Mouse (Mus musculus) right cerebral cortex, postnatal 36 days (tissue): ENCODE measurements around the gene Hsd17b13.

ENCODE experiments used
- DNase-seq, 2 experiments: peaks; one replicate each; pipeline ENCODE4 v3.0.0; 2022; ENCODE audit warnings: low spot score in 2 of 2, mixed read lengths in 1 of 2

Gene Hsd17b13

DNA sequence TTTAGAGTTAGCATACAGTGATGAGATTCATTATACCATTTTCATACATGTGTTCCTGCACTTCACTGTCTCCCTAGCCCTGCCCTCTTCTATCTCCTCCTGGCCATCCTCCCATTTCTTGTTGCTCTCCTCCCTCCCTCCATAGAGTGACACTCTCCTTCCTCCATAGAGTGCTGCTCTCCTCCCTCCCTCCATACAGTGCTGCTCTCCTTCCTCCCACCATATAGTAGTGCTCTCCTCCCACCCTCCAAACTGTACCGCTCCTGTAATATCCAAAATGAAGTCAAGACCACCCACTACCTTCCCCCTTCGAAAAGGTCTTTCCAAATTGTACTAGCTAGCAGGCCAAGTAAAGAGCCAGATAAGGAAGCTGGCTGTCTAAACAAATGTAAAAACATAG is 53.5 kb downstream of the Hsd17b13 start:
- DNase-seq = no peak

DNA sequence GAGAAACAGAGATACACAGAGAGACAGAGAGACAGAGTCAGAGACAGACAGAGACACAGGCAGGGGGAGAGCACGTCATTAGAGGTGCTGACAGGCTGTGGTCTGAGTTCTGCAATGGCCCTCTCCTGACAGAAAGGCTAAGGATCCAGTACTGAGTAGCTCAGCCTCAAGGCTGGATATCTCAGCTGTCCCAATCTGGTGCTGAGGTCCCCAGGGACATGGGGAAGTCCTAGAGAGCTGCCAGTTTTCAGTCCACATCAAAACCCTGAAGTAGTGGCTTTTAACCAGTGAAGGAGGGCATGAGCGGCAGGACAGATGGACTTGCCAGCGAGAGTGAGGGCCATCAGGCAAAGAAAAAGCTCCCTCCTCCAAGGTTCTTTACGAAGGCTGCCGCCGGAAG is 54.1 kb downstream of the Hsd17b13 start:
- no peak for DNase-seq

DNA sequence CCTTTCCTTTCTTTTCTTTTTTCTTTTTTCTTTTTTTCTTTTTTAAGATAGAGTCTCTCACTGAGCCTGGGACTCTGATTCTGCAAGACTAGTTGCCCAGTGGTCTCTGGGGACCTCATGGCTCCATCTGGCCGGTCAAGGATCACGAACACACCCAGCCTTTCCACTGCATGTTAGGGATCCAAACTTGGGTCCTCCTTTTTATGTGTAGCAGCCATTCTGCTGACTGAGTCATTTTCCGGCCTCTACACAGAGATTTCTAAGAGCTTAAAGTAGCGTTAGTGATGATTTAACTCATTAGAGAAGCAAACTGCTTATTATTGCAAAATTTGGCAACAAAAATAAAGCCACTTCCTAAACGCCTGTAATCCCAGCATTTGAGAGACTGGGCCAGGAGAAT is 54.8 kb downstream of the Hsd17b13 start:
- no peak for DNase-seq

DNA sequence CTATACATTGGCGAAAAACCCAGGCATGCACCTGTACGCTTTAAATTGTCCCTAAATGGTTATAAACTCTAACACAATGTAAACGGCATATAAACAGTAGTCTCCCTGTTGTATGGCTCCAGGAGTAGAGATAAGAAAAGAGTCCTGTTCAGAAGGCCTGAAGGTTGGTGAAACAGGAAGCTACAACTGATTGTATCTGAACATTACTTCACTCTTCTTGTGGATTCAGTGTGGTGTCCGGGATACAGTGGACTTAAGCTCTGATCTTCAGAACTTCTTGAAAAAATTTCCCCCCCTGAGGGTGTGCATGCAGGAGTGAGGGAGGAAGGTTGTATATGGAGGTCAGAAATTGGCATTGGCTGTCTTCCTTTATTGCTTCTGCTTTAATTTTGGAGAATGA is 57.7 kb downstream of the Hsd17b13 start:
- DNase-seq = no peak

DNA sequence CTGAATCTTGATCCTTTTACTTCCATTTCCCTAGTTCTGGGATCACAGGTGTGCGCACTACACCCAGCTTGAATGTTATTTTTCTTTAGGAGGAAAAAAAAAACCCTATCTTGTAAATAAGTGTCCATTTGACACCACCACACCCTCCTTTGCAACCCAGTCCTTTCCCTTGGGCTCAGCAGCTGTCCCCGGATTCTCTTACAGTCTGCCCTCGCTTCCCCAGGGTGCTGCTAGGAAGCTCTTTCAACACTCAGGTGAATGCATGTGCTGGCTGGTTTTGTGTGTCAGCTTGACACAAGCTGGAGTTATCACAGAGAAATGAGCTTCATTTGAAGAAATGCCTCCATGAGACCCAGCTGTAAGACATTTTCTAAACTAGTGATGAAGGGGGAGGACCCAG is 59.0 kb downstream of the Hsd17b13 start:
- no peak for DNase-seq

DNA sequence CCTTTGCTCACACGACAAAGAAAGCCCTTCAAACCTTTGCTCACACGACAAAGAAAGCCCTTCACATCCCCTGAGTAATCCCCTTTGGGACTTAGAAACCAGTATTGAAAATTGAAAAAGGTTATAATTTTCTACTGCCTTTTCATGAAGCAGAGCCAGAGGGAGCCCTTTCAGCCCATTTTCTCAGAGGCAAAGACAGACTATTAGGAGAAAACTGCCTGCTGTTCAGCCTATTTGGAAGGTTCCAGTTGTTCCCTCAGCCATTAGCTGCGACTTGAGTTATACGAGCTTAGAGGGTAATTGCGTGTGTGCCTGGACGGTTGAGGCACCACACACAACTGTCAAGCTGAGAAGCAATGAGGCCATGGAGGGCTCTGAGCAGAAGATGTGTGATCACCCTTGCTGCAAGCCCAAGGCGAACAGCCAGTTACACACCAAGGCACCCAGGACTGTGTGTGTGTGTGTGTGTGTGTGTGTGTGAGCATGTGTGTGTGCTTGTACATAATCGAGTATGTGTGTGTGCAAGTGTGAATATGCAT is 59.8 kb downstream of the Hsd17b13 start:
- DNase-seq = no peak

DNA sequence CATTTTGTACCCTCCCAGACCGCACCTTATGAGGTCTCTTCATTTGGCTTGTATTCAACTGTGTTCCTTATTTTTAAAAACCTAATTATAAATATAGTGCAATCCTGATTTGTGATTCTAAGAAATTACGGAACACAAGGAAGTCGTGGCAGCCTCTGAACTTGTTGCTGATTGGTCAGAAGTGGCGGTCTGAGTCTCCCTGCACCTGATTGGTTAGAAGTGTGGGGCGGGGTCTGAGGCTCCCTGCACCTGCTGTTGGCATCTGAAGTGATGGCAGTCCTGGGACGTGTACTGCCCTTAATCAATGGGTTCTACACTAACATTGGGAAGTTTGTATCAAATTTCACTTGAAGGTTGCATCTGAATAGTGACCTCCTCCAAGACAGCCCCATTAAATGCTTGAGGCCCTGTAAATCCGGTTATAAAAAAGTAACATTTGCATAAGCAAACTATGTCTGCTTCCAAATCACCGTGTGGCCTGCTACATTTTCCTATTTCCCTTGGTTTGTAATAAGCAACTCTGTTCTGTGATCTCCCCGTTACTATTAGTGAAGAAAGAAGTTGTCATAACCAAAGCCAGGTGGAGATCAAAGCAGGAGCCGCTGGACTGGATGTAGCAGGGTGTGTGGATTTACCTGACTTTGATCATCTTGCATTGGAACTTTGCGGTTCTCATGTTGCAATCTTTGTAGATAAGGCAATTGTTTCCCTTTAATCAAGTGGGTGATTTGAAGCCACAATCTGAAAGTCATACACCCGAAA is 60.4 kb downstream of the Hsd17b13 start:
- DNase-seq = no peak

DNA sequence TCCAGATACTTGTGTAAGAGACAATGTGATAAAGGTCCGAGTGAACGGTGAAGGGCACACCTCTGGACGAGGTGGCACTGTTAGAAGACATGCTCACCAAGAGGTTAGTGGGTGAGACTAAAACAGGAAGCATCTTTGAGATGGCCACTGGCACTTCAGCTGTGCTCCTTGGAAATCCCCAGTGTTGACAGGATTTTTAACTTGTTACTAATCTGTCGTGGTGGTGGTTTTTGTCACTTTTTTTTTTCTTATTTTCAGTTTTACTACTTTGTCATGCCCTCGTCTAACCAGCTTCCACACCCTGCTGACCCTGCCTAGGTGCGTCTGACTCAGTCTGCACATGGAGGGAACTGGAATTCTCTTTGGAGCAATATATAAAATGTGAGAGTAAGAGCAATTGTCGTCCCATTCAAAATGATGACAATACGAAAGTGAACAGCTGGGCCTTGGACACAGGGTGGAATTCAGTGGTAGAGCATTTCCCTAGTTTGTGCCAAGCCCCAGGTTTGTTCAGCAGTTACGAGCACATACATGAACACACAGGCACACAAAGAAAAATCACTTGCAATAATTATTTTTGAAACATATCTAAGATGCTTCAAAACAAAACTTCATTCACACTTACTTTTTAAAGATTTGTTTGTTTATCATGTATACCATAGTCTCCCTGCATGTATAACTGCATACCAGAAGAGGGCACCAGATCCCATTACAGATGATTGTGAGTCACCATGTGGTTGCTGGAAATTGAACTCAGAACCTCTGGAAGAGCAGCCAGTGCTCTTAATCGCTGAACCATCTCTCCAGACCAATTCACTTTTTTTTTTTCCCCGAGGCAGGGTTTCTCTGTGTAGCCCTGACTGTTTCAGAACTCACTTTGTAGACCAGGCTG is 62.6 kb downstream of the Hsd17b13 start:
- DNase-seq = no peak

DNA sequence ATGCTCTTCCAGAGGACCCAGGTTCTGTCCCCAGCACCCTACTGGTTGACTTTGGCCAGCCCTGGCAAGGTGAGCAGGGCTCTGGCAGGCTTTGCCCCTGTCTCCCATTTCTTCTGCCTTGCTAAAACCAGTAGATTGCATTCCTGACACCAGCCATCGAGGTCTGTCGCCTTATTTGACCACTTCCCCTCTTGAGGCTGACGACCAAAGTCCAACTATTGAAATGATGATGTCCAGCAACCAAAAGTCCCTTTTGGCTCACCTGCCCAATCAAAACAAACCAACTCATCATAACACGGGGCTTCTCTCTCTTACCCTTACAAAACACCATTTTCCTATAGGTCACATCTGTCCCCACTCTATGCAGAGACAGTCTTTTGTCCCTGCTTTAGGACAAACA is 64.1 kb downstream of the Hsd17b13 start:
- no peak for DNase-seq

DNA sequence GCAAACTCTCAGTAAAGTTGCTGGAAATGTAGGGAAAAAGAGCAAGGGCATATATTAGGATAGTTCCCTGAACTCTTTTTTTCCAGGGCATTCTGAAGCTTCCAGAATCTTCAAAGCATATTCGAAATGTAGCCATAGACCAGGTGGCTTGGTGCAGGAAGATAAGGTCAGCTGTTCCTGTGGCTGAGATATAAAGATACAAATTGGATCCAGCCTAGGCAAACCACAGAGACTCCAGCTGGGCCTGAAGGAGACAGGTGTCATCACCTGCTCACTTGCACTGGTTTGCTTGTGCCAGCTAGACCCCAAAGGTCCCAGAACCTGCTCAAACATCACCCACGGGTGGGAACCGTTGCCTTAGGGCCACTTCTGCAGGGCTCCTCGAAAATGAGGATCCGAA is 65.7 kb downstream of the Hsd17b13 start:
- no peak for DNase-seq

DNA sequence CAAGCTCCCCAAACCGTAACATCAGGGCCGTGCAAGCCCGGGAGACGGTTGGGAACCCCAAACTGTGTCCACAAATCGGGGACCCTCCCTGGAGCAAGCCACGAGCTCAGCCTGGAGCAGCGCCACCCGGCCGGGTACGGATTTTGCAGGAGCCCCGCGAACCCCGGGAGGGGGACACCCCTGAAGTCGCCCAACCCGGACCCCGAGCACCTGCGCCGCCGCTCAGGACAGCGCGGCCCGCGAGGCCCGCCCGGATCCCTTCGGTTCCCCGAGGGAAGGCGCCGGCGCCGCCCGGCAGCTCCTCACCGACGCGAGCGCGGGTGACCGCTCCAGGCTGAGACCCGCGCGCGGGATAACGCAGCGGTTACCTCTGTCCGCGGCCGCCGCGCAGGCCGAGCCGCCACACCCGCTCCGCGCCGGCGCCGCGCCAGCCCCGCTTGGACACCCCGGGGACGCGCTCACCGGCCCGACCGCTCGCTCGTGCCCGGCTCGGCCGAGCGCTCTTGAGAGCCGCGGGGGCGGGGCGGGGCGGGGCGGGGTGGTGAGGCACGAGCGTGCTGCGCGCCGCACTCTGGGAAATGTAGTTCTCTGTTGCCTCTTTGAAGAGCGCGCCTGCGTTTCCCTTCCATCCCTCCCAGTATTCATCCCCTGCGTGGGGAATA is 66.3 kb downstream of the Hsd17b13 start, which contains the start of gene Klhl8:
Klhl8 (minus strand) TSS at position 512 of the 662 bp plus-strand sequence.
- peak; percentile 82 for DNase-seq

DNA sequence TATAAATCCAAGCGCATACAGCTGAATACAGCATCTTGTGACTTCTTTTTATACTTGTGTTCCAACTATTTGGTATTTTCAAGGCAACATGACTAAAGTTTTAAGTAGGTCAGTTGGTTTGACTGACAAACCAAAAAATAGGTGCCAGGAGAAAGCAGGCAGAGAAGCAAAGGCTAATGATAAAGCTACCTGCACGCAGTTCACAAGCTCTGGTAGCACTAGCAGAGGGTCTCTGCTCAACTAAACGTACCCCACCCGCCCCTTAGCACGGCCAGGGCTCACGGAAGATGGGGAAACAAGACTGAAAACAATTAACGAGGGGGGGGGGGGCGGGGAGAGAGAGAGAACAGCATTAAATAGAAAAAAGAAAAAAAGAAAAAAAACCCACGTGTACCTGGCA is 67.1 kb downstream of the Hsd17b13 start:
- DNase-seq = no peak

DNA sequence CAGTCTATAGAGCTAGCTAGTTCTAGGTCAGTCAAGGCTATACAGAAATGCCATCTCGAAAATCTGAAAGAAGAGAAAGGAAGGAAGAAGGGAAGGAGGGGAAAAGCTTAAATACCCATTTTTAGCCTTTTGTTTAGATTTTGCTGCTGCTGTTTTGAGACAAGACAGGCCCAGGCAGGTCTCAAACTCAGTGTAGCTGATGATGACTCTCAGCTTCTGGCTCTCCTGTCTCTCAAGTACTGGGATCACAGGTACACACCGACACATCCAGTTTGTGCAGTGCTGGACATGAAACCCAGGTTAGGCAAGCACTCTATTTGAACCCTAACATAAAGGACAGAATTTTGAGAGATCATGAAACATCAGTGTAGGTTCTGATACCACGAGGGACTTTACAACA is 67.7 kb downstream of the Hsd17b13 start:
- DNase-seq = no peak

DNA sequence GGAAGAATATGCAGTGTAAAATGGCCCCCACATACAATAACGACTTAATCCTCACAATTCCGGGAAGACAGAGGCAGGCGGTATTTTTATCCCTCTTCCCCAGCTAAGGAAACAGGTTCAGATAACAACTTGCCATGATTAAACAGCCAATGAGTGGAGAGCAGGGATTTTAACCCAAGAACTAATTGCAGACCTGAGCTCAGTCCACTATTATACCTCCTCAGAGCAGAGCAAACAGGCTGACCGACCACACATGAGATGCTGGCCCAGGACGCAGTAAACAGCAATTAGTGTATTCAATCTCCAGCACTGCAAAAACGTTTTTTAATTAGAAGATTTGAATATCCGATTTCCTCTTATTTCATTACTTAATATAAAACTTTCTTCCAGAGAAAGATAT is 68.4 kb downstream of the Hsd17b13 start:
- no peak for DNase-seq

DNA sequence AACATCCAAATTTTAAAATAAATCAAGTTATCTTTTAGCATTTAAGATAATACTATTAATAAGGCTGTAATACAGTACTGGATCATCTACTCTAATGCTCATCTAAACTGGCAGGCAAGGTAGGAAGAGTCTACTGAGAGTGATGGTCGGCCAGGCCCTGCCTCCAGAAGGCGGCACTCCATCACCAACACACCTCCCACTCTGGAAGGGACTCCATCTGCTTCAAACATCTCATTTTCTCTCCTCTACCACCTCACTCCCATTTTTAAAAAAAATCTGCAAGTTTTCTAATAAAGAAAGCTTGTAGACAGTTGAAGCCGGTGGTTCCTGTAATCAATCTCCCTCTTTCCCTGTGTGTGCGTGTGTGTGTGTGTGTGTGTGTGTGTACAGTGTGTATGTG is 69.4 kb downstream of the Hsd17b13 start:
- DNase-seq = peak; percentile 24 to 44

DNA sequence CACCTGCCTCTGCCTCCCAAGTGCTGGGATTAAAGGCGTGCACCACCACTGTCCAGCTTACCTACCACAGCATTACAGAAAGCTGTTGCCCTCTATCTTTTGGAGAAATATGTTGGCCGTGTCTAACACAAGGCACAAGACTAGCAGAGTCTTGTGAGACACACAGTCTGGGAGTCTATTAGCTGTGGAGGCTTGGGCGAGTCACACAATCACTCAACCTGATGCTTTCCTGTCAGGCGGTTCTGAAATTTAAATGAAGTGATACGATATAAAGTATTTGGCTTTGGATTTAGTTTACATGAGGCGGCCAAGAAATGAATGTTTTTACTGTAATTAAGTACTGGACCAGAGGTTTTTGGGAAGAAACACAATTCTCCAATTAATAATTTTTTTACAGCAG is 71.0 kb downstream of the Hsd17b13 start:
- DNase-seq = no peak
